Mouse (Mus musculus): ENCODE measurements around the gene Hoxc11. TPM values are rescaled to one million over a fixed set of nuclear protein-coding genes. Genes with fewer than 3 reads are reported as not detected.

Hoxc11 gene
- polyA plus RNA-seq, 1 experiment, result not detected

DNA sequence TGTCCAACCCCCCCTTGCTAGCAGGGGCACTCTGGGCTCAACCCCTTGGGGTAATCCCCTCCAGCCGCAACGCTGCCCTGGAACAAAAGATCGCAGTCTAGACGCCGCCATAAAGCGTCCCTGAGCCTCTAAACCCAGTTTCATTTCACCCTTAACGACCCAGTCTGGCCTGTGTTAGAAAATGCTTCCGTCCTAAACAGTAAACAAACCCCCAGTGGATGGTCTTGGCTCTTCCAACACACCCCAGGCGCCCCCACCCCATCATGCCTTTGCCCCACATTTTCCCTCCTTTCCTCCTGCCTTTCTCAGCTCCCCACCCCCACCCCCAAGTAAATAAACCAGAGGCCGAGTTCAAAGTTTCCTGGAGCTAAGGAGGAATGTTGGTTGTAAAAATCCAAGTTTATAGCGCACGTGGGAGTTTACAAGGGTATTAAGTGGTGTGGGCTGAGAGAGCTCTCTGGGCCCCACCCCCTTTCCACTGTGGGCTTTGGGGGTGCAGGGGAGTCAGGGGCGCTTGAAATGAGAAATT lies 5.5 kb downstream of the Hoxc11 start:
- H3K4me1 ChIP-seq (ENCODE audit: control insufficient read depth, insufficient read depth, low read length), result no peaks in the 10 kb centered on the region
- no peak overlapping the region for H3K4me3 ChIP-seq (ENCODE audit: insufficient read depth, low read depth, low read length)
- TF ChIP-seq POLR2A (IDR thresholded peaks at IDR 0.05; ENCODE audit: insufficient read depth, low read depth, low read length) (no peak), CTCF (IDR thresholded peaks at IDR 0.05; ENCODE audit: insufficient read depth, low read depth, low read length) (no peak)
- WGBS, result under 1% methylated on average over 13 of the region's 13 CpGs
- H3K27ac ChIP-seq (ENCODE audit: insufficient read depth, low read depth, low read length), result no peak overlapping the region

DNA sequence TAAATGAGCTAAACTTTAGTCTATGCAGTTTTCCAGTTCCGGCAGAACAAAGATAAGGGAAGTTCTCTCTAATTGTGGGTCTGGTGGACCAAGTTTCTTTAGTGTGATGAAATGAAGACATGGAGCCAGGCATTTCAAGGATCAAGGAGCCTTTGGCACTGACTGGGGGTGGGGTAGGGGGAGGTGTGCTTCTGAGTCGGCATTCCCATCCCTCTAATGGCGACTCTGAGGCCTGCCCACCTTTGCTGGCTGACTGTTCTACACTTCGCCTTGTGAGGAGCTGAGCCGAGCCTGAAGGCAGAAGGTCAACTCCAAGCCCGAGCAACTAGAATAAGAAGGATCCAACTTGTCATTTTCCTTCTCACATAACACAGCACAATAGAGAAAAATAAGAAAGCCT lies 7.5 kb downstream of the Hoxc11 start:
- TF ChIP-seq CTCF (IDR thresholded peaks at IDR 0.05; ENCODE audit: insufficient read depth, low read depth, low read length) (no peak), POLR2A (IDR thresholded peaks at IDR 0.05; ENCODE audit: insufficient read depth, low read depth, low read length) (no peak)
- Histone ChIP-seq H3K4me1 (ENCODE audit: control insufficient read depth, insufficient read depth, low read length) (no peaks in the 10 kb centered on the region), H3K4me3 (ENCODE audit: insufficient read depth, low read depth, low read length) (no peak overlapping the region), H3K27ac (ENCODE audit: insufficient read depth, low read depth, low read length) (no peak overlapping the region)
- WGBS, result 6% methylated on average over 6 of the region's 6 CpGs

GRCm38 (mm10) chr15:102962492-102962891 lies 8.3 kb downstream of the Hoxc11 start:
- H3K4me1 ChIP-seq (ENCODE audit: control insufficient read depth, insufficient read depth, low read length), result no peaks in the 10 kb centered on the region
- H3K27ac ChIP-seq (ENCODE audit: insufficient read depth, low read depth, low read length), result no peak overlapping the region
- TF ChIP-seq POLR2A (IDR thresholded peaks at IDR 0.05; ENCODE audit: insufficient read depth, low read depth, low read length), result no peak
- no peak for TF ChIP-seq CTCF (IDR thresholded peaks at IDR 0.05; ENCODE audit: insufficient read depth, low read depth, low read length)
- 4% methylated on average over 13 of the region's 13 CpGs for WGBS
- no peak overlapping the region for H3K4me3 ChIP-seq (ENCODE audit: insufficient read depth, low read depth, low read length)

GRCm38 (mm10) chr15:102963259-102963658 lies 9.0 kb downstream of the Hoxc11 start:
- WGBS, result 8% methylated on average over 8 of the region's 8 CpGs
- no peak overlapping the region for H3K27ac ChIP-seq (ENCODE audit: insufficient read depth, low read depth, low read length)
- TF ChIP-seq CTCF (IDR thresholded peaks at IDR 0.05; ENCODE audit: insufficient read depth, low read depth, low read length) (no peak), POLR2A (IDR thresholded peaks at IDR 0.05; ENCODE audit: insufficient read depth, low read depth, low read length) (no peak)
- no peaks in the 10 kb centered on the region for H3K4me1 ChIP-seq (ENCODE audit: control insufficient read depth, insufficient read depth, low read length)
- H3K4me3 ChIP-seq (ENCODE audit: insufficient read depth, low read depth, low read length), result no peak overlapping the region

DNA sequence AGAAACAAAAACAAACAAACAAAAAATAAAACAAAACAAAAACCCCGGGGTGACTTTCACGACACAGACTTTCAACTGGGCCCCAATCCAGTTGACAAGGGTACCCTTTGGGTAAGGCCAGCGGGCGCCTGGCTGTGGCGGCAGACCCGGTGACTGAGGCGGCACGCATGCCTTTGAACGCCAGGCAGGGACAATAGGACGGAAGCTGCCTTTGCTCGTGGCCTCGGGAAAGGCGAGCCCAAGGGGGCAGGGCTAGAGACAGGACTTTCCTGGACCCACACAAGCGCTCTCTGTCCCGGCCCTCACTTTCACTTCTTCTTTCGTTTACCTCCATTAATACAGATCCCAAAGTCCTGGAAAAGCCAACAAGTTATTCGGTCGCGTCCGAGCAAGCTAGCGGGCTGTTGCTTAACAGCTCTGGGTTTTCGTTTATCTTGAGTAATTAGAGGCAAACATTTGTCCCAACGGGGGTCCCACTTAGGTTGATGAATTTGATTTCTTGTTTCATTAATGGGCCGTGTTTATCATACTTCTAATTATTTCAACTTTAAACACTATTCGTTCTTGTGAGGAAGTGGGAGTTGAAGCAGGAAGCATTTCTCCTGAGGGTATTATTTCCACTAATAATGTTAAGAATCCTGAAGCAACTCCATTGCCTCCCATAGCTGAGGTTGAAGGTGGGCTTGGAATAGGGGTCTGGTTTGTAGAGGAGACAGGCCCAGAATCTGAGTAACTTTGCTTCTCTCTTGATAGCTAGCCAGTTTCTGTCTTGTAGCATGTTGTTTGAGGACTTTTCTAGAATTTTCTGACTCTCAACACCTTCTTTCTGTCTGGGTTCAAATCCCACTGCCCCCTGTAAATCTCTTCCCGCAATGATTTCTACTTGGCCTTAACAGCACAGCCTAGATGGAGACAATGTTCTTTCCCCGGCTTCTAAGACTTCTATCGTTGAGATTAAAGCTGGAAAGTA lies 9.7 kb downstream of the Hoxc11 start:
- Histone ChIP-seq H3K4me3 (ENCODE audit: insufficient read depth, low read depth, low read length) (no peak overlapping the region), H3K27ac (ENCODE audit: insufficient read depth, low read depth, low read length) (no peak overlapping the region), H3K4me1 (ENCODE audit: control insufficient read depth, insufficient read depth, low read length) (no peaks in the 10 kb centered on the region)
- TF ChIP-seq CTCF (IDR thresholded peaks at IDR 0.05; ENCODE audit: insufficient read depth, low read depth, low read length) (no peak), POLR2A (IDR thresholded peaks at IDR 0.05; ENCODE audit: insufficient read depth, low read depth, low read length) (no peak)
- 2% methylated on average over 28 of the region's 28 CpGs for WGBS

- H3K27ac ChIP-seq (ENCODE audit: insufficient read depth, low read depth, low read length), result no peak overlapping the region
- no peak for TF ChIP-seq POLR2A (IDR thresholded peaks at IDR 0.05; ENCODE audit: insufficient read depth, low read depth, low read length)
- no peak for TF ChIP-seq CTCF (IDR thresholded peaks at IDR 0.05; ENCODE audit: insufficient read depth, low read depth, low read length)
- WGBS, result 7% methylated on average over 26 of the region's 26 CpGs
- H3K4me3 ChIP-seq (ENCODE audit: insufficient read depth, low read depth, low read length), result no peak overlapping the region
- H3K4me1 ChIP-seq (ENCODE audit: control insufficient read depth, insufficient read depth, low read length), result no peaks in the 10 kb centered on the region
Measured at GRCm38 (mm10) chr15:102965003-102965891, 11.0 kb downstream of the Hoxc11 start.

GRCm38 (mm10) chr15:102965892-102966775 lies 11.9 kb downstream of the Hoxc11 start:
- Histone ChIP-seq H3K4me3 (ENCODE audit: insufficient read depth, low read depth, low read length) (no peak overlapping the region), H3K27ac (ENCODE audit: insufficient read depth, low read depth, low read length) (no peak overlapping the region), H3K4me1 (ENCODE audit: control insufficient read depth, insufficient read depth, low read length) (no peaks in the 10 kb centered on the region)
- TF ChIP-seq CTCF (IDR thresholded peaks at IDR 0.05; ENCODE audit: insufficient read depth, low read depth, low read length) (no peak), POLR2A (IDR thresholded peaks at IDR 0.05; ENCODE audit: insufficient read depth, low read depth, low read length) (no peak)
- 5% methylated on average over 30 of the region's 30 CpGs for WGBS

- Histone ChIP-seq H3K4me3 (ENCODE audit: insufficient read depth, low read depth, low read length) (no peak within 1 kb of the TSS), H3K4me1 (ENCODE audit: control insufficient read depth, insufficient read depth, low read length) (no peaks in the 10 kb centered on the region), H3K27ac (ENCODE audit: insufficient read depth, low read depth, low read length) (no peak within 1 kb of the TSS)
- WGBS, result 6% methylated on average over 27 of the region's 27 CpGs
- no peak for TF ChIP-seq POLR2A (IDR thresholded peaks at IDR 0.05; ENCODE audit: insufficient read depth, low read depth, low read length)
- TF ChIP-seq CTCF (IDR thresholded peaks at IDR 0.05; ENCODE audit: insufficient read depth, low read depth, low read length), result no peak
Measured at GRCm38 (mm10) chr15:102966776-102967311, 12.6 kb downstream of the Hoxc11 start, which contains the start of gene Hoxc10. TSS of gene Hoxc10 (plus strand) at chr15:102966796.
